Mouse (Mus musculus) cerebellum, postnatal 25 days (tissue): Measurements from ENCODE around the gene Zfp750.

Experiments
- DNase-seq, 2 experiments: peaks; one replicate each; pipeline ENCODE4 v3.0.0; 2021; ENCODE audit warnings: mixed read lengths in 2 of 2

Gene Zfp750

GRCm38 (mm10) chr11:121519131-121519530 is at the start of gene Zfp750:
Gene Zfp750, minus strand, starts transcription at chr11:121519333.
- peak in 1 of 2 experiments; percentile 45 for DNase-seq

DNA sequence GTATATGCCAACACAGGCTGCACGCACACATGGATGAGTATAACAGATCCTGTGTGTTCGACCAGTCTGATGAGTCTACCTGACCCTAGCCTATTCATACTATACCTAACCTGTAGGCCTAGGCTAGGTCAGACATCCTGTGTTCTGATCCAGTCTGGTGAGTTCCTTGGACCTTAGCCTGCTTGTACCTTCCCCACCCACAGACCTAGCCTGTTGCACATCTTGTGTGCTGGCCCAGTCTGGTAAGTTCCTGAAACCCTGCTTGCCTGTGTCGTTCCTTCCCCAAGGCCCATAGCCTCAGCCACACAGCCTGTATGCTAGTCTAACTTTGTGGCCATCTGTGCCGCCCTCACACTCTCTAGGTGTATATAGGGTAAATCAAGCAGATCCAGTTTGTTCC is 45.1 kb upstream of the Zfp750 start:
- DNase-seq, result no peak

- peak; percentile 37 to 66 for DNase-seq
Measured at GRCm38 (mm10) chr11:121563312-121563711, 44.2 kb upstream of the Zfp750 start.

DNA sequence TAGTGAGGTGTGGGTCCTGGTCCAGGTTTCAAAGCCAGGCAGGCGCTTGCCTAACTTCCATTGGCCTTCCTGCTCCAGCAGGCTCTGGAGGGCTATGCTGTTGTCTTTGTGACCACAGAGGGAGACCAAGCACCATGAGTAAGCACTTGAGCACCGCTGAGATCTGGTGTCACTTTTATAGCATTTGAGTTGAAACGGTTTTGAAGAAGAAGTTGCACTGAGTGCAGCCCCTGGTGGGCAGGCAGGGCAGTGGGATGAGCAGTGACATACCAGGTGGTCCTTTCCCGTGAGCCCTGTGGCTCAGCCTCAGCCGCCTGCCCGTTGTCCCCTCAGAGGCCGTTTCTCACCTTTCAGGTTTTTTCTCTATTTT is 41.1 kb upstream of the Zfp750 start:
- DNase-seq, result no peak

DNA sequence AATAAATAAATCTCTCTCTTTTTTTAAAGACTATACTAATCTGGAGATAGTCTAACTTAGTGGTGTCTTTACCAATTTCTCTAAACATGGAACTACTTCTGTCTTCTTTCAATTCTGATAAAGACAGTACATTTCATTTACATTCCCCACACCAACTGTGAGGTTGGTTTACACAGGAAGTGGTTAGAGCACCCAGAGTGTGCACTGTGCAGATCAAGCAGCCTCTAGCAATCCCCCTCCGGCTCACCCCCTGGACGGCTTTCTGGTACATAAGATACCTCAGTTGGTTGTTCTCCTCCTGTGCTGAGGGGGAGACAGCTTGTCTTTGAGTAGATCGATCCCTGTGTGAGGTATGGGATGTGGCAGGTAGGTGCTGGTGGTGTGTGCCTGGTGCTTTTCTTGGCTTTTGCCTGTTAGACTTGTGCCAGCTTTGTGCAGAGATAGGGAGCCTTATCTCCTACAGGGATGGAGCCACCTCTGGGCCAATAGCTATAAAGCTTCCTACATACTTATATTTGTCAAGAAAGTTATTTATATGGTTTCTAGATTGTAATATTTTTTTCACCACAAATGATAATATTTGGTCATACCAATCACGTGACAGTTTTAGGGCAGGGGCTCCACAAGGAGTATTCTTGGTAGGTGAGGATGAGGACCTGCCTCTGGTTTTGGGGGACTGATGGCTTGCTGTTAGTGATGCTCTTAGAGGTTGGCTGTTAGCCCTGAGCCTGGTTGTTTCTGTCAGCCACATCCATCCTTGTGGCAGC is 40.6 kb upstream of the Zfp750 start:
- DNase-seq, result no peak

DNA sequence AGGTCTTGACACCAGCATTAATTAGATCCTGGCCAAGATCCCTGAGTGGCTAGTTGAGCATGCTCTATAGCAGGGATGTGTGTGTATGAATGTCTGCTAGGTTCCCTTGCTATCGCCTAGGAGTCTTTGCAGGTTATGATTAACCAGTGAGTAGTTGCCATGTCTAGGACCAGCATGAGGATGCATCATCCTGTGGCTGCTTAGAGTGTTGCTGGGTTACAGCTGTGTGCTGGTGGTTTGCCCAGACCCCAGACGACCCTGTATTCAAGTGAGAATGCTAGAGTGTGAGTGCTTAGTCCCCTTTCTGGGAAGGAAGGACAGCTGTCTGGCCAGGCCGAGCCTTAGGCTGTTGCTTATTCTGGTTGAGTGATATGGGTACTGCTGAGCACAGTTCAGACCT is 39.4 kb upstream of the Zfp750 start:
- no peak for DNase-seq

DNA sequence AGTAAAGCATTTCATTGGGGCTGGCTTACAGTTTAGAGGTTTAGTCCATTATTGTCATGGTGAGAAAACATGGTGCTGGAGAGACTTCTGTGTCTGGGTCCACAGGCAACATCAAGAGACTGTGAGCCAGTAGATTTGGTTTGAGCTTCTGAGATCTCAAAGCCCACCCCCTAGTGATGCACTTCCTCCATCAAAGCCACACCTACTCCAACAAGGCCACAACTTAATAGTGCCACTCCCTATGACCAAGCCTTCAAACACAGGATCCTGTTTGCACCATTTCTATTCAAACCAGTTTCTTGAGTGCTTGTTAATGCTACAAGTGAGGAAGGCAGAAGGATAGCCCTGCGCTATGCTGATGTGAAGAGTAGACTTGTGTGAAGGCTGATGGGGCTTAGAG is 38.8 kb upstream of the Zfp750 start:
- DNase-seq, result no peak

DNA sequence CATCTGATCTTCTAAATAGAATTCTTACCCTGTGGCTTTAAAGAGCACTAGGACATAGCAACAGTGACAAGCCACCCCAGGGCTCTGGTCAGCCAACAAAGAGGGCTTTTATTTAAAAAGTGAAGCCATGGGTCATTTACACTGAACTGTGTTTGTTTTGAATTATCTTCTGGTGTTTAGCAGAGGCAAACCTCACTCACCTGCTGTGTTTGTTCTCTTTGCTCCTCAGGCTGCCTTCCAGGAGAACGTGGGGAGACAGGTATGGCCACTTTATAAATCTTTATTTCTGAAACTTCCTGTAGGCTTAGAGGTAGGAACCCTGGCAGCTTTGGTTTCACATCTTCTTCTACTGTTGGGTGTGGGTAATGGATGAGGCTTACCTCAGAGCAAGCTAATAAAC is 37.6 kb upstream of the Zfp750 start:
- DNase-seq, result no peak

GRCm38 (mm10) chr11:121553458-121553857 is 34.3 kb upstream of the Zfp750 start:
- no peak for DNase-seq

- DNase-seq, result peak in 1 of 2 experiments; percentile 58
Measured at GRCm38 (mm10) chr11:121552846-121553457, 33.8 kb upstream of the Zfp750 start.

DNA sequence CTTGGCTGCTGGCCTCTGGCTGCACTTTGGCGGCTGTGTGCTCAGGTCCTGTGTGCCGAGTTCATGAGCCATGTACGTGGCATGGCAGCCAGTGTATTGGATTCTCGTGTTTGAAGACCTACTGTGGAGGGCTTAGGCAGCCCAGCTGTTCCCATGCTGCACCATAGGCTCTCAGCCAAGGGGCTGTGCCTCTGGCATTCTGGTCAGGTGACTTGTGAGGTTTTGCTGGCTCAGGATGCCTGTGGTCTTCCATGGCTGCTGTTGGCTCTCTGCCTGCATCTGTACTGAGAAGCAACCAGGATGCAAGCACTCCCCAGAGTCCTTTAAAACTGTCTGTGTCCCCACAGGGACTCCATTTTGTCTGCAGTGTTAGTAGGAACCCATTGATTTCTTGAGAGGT is 33.0 kb upstream of the Zfp750 start:
- DNase-seq, result no peak

GRCm38 (mm10) chr11:121551206-121551799 is 32.2 kb upstream of the Zfp750 start:
- DNase-seq, result no peak

GRCm38 (mm10) chr11:121549843-121550647 is 30.9 kb upstream of the Zfp750 start:
- no peak for DNase-seq

DNA sequence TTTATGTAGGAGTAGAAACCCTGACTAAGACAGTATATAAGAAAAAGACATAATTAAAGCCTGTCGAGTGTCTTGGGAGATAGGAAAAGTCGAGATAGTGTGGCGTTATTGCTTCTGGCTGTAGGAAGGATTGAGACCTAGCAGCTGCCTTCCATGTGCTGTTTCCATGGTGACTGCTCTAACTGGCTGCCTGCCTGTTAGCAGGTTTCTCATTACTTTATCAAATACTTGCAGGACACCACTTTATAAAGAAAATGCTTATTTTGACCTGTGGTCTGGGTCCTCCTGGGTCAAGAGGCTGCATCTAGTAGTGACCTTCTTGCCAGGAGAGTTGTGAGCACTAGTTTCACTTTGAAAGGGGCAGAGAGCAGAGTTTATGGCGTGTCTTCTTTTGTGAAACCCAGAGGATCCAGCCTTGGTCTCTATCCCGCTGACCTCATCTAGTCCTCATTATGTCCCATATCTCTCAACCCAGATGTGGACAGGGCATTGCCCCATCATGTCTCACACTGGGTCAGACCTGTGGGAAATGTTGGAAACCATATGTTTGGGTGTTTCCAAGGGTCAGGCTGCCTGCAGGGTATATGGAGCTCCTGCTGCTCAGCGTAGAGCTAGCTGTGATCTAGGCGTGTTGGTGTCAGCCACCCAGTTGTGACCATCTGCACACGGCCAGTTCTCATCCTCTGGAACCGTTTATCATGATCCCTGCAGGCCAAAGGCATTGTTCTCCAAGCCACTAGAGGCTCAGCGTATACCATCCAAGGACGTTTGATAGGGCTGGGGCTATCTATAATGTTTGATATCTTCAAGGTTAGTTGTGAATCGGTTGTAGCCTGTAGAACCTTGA is 30.1 kb upstream of the Zfp750 start:
- no peak for DNase-seq

GRCm38 (mm10) chr11:121547925-121548324 is 28.8 kb upstream of the Zfp750 start:
- DNase-seq, result no peak

DNA sequence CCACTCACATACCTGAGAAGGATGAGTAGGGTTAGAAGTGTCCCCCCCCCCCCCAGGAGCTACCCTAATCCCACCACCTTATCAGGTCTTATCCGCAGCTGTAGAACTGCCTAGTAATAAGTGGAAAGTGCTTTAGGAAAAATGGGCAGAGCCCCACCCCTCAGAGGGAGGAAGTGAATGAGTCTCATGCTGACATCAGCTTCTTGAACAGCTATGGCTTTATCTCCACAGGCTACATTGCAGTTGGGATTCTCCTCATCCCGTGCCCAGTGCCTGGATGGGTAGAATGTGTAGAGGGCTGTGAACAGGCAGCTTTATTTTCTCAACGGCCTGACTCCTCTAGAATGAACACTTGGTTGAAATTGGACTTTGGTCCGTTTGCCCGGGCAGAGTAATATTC is 28.1 kb upstream of the Zfp750 start:
- no peak for DNase-seq

GRCm38 (mm10) chr11:121545398-121546034 is 26.4 kb upstream of the Zfp750 start:
- no peak for DNase-seq

DNA sequence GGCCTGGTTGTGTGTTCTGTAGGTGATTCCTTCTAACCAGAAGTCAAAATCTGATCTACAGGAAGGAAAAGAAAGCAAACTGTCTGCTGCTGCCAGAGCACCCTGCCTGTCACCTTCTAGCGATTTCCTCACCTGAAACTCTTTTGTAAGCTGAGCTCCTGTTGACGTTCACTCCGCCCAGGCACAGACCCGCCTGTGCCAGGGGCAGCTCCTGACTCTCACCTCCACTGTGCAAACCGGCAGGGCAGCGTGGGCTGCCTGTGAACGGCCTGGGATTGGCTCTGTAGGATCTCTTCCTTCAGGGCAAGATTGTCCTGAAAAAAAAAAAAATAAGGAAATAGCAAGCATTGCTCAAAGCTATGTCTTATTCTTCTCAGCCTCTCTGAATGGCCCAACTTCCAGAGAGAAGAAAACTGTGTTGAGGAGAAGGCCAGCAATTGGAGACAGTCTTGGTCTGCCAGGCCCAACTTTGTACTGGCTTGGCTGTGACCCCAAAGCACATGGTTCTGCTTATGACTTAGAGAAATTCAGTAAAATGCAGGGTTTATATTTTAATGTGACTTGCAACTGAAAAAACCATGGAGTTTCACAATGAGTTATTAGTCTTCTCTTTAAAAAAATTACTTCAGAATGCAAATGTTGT is 25.7 kb upstream of the Zfp750 start:
- DNase-seq, result peak; percentile 36 to 38

GRCm38 (mm10) chr11:121543922-121544321 is 24.8 kb upstream of the Zfp750 start:
- peak; percentile 82 to 86 for DNase-seq

DNA sequence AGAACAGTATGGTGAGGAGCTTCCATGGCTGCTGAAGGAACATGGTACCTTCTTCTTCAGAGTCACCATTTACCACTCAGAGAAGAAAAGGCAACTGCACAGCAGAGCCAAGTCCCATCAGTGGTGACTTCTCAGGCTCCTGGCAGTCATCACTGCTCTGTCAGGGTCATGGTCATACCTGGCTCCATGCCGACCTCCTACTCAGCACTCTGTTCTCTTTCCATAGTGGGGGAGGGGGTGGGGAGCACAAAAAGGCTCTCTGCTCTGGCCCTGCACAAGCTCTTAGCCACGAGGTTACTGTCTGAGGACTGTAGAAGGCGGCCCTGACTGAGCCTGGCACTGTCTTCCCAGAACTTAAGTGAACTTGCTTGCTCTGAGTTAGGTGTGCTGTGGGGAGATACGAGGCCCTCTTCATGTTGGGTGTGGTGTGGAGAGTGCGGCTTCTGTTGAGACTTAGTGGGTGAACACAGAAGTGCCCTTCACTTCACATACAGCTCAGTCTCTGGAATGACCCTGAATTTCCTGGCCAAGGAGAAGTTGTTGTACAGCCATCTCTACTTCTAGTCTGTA is 24.2 kb upstream of the Zfp750 start:
- peak; percentile 44 to 64 for DNase-seq

GRCm38 (mm10) chr11:121542471-121542870 is 23.3 kb upstream of the Zfp750 start:
- no peak for DNase-seq
